Mouse (Mus musculus): Measurements from ENCODE around the gene Eif3i. TPM values are rescaled to one million over a fixed set of nuclear protein-coding genes. Genes with fewer than 3 reads are reported as not detected.

The Eif3i gene
- 261 and 280 TPM in 2 replicates for polyA plus RNA-seq (2012; rRNA removed)

GRCm38 (mm10) chr4:129600233-129601158 lies at the start of gene Eif3i, which contains the start of gene Tmem234:
Gene Eif3i (minus strand): TSS chr4:129600648.
Gene Tmem234 (plus strand): TSS chr4:129600668.

GRCm38 (mm10) chr4:129640638-129641467 lies 40.4 kb upstream of the Eif3i start, which contains the start of gene Txlna:
Gene Txlna (minus strand): TSS chr4:129641065.

GRCm38 (mm10) chr4:129623681-129624091 lies 23.2 kb upstream of the Eif3i start, which contains the start of gene Ccdc28b:
Gene Ccdc28b (minus strand): TSS chr4:129623947.

DNA sequence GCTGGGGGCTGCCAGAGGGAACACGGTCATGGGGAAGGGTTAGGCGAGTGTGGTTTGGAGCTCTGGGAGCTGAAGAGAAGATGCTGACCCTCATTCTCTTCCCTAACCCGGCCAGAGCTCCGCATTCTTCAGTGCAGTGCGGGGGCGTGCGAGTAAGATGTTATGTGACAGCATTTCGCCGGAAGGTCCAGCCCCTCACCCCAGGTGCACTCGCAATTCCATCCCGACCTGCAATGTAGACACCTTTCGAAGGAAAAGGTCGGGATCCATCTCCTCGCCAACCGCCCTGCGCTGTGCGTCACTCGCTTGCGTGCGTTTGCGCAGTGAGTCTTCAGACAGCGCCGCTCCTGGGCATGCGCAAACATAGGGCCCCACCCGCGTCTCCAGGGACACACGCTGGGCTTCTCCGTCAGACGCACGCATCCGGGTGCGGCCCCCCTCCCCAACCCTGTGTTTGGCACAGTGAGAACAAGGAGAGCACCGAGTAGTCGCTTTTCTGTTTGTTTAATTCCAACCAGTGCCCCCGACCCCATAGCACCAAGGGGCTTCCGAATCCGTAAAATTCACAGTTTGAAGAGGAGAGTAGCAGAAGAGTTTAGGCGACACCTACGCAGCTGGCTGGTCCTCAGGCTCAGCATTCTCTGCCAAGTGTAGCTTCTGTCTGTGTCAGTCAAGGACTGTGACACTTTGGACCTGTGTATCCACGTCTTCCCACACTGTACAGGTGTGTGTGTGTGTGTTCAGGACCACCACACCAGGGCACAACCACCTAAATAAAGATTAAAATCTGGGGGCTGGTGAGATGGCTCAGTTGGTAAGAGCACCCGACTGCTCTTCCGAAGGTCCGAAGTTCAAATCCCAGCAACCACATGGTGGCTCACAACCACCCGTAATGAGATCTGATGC lies 18.6 kb upstream of the Eif3i start, which contains the start of gene Iqcc:
Gene Iqcc (minus strand): TSS at position 314 of the 906 bp plus-strand sequence.

DNA sequence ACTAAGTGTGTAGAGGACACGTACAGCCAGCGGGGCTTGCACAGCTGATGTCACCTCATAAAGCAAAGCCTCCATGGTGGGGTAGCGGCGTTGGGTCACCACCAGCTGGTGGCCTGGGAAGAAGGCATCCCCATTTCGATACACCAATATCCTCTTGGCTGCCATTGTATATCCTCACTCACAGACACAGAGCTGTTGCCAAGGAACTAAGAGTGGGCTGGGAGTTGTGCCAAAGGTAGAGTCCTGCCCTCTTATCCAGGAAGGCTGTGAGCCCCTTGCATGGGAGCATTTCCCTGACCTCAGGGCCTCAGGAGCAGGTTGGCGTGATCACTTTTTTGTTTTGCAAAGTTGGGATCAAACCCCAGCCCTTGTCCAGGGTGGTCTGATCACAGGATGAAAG lies 13.6 kb upstream of the Eif3i start, which contains the start of gene Dcdc2b:
Gene Dcdc2b (minus strand): TSS at position 165 of the 400 bp plus-strand sequence.

DNA sequence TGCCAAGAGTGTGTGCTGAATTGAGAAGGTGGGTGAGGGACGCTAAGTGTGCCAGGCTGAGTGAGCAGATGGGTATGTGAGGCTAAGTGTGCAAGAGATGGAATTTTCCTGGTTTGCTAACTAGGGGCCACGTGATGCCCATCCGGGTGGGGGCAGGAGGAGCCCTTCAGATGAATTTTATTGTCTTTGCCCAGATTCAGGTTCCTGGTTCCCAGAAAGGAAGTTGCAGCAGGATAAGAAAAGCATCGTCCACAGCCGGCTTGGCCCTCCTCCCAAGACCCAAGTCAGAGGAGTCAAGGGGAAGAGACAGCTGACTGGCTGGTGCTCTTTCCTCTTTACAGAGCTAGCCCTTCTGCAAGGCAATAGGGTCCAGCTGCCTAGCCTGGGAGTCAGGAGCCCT lies 22.0 kb downstream of the Eif3i start, which contains the start of gene Fam167b:
Gene Fam167b (minus strand): TSS at position 84 of the 400 bp plus-strand sequence.

GRCm38 (mm10) chr4:129573430-129573829 lies 27.0 kb downstream of the Eif3i start, which contains the start of gene Lck:
Gene Lck (minus strand): TSS chr4:129573641.

DNA sequence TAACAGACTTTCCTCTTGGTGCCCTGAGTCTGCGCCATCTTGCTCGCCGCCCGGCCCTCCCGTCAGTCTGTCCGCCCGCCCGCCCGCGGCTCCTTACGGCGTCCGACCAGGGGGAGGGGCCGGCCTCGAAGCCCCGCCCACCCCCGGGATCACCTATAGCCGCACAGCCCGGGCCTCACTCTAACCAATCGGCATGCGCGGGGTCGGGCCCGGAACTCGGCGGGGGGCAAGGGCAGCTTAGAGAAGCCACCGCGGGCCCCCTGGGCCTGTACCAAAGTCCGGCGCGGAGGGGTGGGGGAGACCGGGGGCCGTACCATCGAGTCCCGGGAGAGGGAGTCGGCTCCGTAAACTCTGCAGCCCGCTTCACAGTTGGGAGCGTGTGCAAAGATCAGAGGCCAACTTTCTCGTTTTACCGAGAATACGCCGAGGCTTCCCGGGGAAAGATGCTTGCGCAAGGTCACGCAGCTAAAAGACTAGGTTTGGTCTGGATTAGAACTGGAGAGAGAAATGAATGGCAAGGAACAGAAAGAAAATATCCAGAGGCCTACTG lies 57.8 kb downstream of the Eif3i start, which contains the start of gene Hdac1:
Gene Hdac1 (minus strand): TSS at position 122 of the 550 bp plus-strand sequence.

Other genes starting within 250 kb of the Eif3i start
- 9.0 and 13.0 TPM in 2 replicates for gene Zbtb8a, start 222.5 kb downstream of the Eif3i start, polyA plus RNA-seq (2012; rRNA removed)
- 0.03 TPM in 1 of 2 replicates, not detected in the other for gene Zbtb8b, start 159.8 kb downstream of the Eif3i start, polyA plus RNA-seq (2012; rRNA removed)
- gene Bsdc1, start 139.1 kb downstream of the Eif3i start, polyA plus RNA-seq (2012; rRNA removed): 24.2 and 28.5 TPM in 2 replicates
- not detected in 2 replicates for gene Tssk3, start 109.6 kb downstream of the Eif3i start, polyA plus RNA-seq (2012; rRNA removed)
- 0.70 and 0.81 TPM in 2 replicates for gene Fam229a, start 109.5 kb downstream of the Eif3i start, polyA plus RNA-seq (2012; rRNA removed)
- 19.3 and 20.7 TPM in 2 replicates for gene Marcksl1, start 87.1 kb downstream of the Eif3i start, polyA plus RNA-seq (2012; rRNA removed)
- 51.0 and 62.8 TPM in 2 replicates for gene Hdac1, start 57.9 kb downstream of the Eif3i start, polyA plus RNA-seq (2012; rRNA removed)
- 5.1 and 7.0 TPM in 2 replicates for gene Lck, start 27.0 kb downstream of the Eif3i start, polyA plus RNA-seq (2012; rRNA removed)
- 0.91 and 1.0 TPM in 2 replicates for gene Fam167b, start 22.1 kb downstream of the Eif3i start, polyA plus RNA-seq (2012; rRNA removed)
- gene Tmem234, start within 50 bp of the Eif3i start, polyA plus RNA-seq (2012; rRNA removed): 187 and 203 TPM in 2 replicates
- 2.2 and 4.3 TPM in 2 replicates for gene Dcdc2b, start 13.6 kb upstream of the Eif3i start, polyA plus RNA-seq (2012; rRNA removed)
- gene Iqcc, start 18.5 kb upstream of the Eif3i start, polyA plus RNA-seq (2012; rRNA removed): 37.1 and 39.5 TPM in 2 replicates
- gene Ccdc28b, start 23.3 kb upstream of the Eif3i start, polyA plus RNA-seq (2012; rRNA removed): 20.8 and 22.4 TPM in 2 replicates
- gene Txlna, start 40.4 kb upstream of the Eif3i start, polyA plus RNA-seq (2012; rRNA removed): 26.4 and 28.9 TPM in 2 replicates
- 17.3 and 18.7 TPM in 2 replicates for gene Kpna6, start 72.1 kb upstream of the Eif3i start, polyA plus RNA-seq (2012; rRNA removed)
- gene Tmem39b, start 96.2 kb upstream of the Eif3i start, polyA plus RNA-seq (2012; rRNA removed): 26.1 and 31.8 TPM in 2 replicates
- gene Khdrbs1, start 141.7 kb upstream of the Eif3i start, polyA plus RNA-seq (2012; rRNA removed): 28.6 and 37.4 TPM in 2 replicates
- 71.1 and 72.6 TPM in 2 replicates for gene Ptp4a2, start 210.6 kb upstream of the Eif3i start, polyA plus RNA-seq (2012; rRNA removed)

Data from colon, adult 2 months (tissue).